Mouse (Mus musculus) heart, adult 2 months (tissue): ENCODE measurements around the gene Zfp14. TPM values are rescaled to one million over a fixed set of nuclear protein-coding genes. Genes with fewer than 3 reads are reported as not detected.
A peak's percentile ranks its signal among the peaks of the same experiment; 100 is the strongest.

Source experiments
- DNase-seq, 2 experiments: peaks; one replicate each; pipeline ENCODE4 v3.0.0; 2021
- H3K27ac ChIP-seq: fragments of 200-600 bp; 2 replicates; pipeline ENCODE4 v1.8.1; 2022
- H3K27me3 ChIP-seq: fragments of 200-500 bp; 2 replicates; pipeline ENCODE4 v1.6.1; 2012; ENCODE audit warnings: mild to moderate bottlenecking, low read length, inconsistent platforms, mixed read lengths; ENCODE audit not compliant: control insufficient read depth, insufficient read depth
- H3K36me3 ChIP-seq: fragments of 200-500 bp; 2 replicates; pipeline ENCODE4 v1.6.1; 2012; ENCODE audit warnings: low read length, inconsistent platforms; ENCODE audit not compliant: control insufficient read depth, insufficient read depth
- H3K4me1 ChIP-seq: fragments of 200-500 bp; 2 replicates; pipeline ENCODE4 v1.6.1; 2011; ENCODE audit warnings: low read length; ENCODE audit not compliant: control insufficient read depth, insufficient read depth
- H3K4me3 ChIP-seq: fragments of 200-600 bp; 2 replicates; pipeline ENCODE4 v1.8.1; 2022
- H3K79me2 ChIP-seq: fragments of 200-500 bp; replicated peaks from 2 replicates; pipeline ENCODE4 v1.6.1; 2012; ENCODE audit warnings: mild to moderate bottlenecking, inconsistent platforms, low read length, moderate library complexity, mixed read lengths; ENCODE audit not compliant: control insufficient read depth, insufficient read depth
- H3K9ac ChIP-seq: fragments of 200-500 bp; 2 replicates; pipeline ENCODE4 v1.6.1; 2012; ENCODE audit warnings: low read depth, mild to moderate bottlenecking, control low read depth, inconsistent platforms, low read length, mixed read lengths
- CTCF ChIP-seq: fragments of 200-600 bp; IDR thresholded peaks from 2 replicates; pipeline ENCODE4 v1.8.1; 2022; ENCODE audit warnings: antibody characterized with exemption, mild to moderate bottlenecking, moderate library complexity
- EP300 ChIP-seq: fragments of 200-500 bp; IDR thresholded peaks from 2 replicates; pipeline ENCODE4 v1.6.1; 2011; ENCODE audit warnings: low read depth, low read length, control low read depth; ENCODE audit not compliant: insufficient read depth
- POLR2A ChIP-seq: fragments of 200-500 bp; IDR thresholded peaks from 2 replicates; pipeline ENCODE4 v1.6.1; 2011; ENCODE audit warnings: mild to moderate bottlenecking, low read depth, low read length, control low read depth; ENCODE audit not compliant: insufficient read depth
- WGBS: fragments of 180-500 bp; shearing (Covaris S2); methylation state at CpG from one replicate; pipeline ENCODE4 v1.1.7; 2018; 5-methylcytosine and 5-hydroxymethylcytosine counted together
- intact Hi-C: fragments of 180-260 bp; cut with DNase I; formaldehyde crosslinking; loops from one replicate; pipeline ENCODE4 v1.15.1; 2025
- polyA plus RNA-seq: library from polyadenylated mRNA; depleted of rRNA; stranded (reverse); fragments of >200 nt; gene quantifications from 2 replicates; pipeline ENCODE4 v1.2.3, GENCODE M21; 2012
- total RNA-seq, 2 experiments: library from RNA; stranded (reverse); gene quantifications; 2 replicates each; pipeline ENCODE4 v1.2.3; 2021

Zfp14 gene
- total and polyA plus RNA-seq, 3 experiments = 2.5 to 3.5 (median 2.7) TPM

GRCm38 (mm10) chr7:30092666-30093065, 41.5 kb upstream of the Zfp14 start:
- Histone ChIP-seq H3K36me3 (no peaks in the 10 kb centered on the region), H3K4me1 (peaks cover 5% of the 10 kb centered on the region), H3K79me2 (no peaks in the 10 kb centered on the region; the same call in 1 of the 2 replicates), H3K9ac (no peak overlapping the region), H3K27ac (no peak overlapping the region), H3K4me3 (no peak overlapping the region), H3K27me3 (no peaks in the 10 kb centered on the region)
- TF ChIP-seq POLR2A (no peak), CTCF (no peak), EP300 (no peak)
- intact Hi-C loops = loop anchor here (5.0 kb wide), 1 partner anchor 185 kb away; the partner anchor contains the start of genes Zfp27 and Zfp383
- DNase-seq = no peak
- WGBS = 81% methylated on average over 9 of the region's 9 CpGs

- Histone ChIP-seq H3K4me3 (peak overlapping the region; percentile 86), H3K79me2 (no peaks in the 10 kb centered on the region; the same call in 1 of the 2 replicates), H3K27ac (peak overlapping the region; percentile 73), H3K36me3 (no peaks in the 10 kb centered on the region), H3K4me1 (peaks cover 4% of the 10 kb centered on the region), H3K9ac (peak overlapping the region; percentile 44), H3K27me3 (no peaks in the 10 kb centered on the region)
- no peak for DNase-seq
- peak; percentile 71 for TF ChIP-seq CTCF
- TF ChIP-seq POLR2A = no peak
- intact Hi-C loops = loop anchor here (2.0 to 5.0 kb wide), 2 partner anchors 40 to 184 kb away; partner anchors contain the start of genes Zfp14, Zfp27 and Zfp383
- WGBS = 5% methylated on average over 9 of the region's 9 CpGs
Measured at GRCm38 (mm10) chr7:30090970-30091585, 39.9 kb upstream of the Zfp14 start.

GRCm38 (mm10) chr7:30090092-30090969, 39.2 kb upstream of the Zfp14 start, which contains the start of the genes Gm26920 and Zfp566:
Gene Gm26920 (minus strand): TSS chr7:30090410.
Gene Zfp566 (minus strand): TSS chr7:30090527.
- peak within 1 kb of the TSS; percentile 73 for H3K27ac ChIP-seq
- intact Hi-C loops = loop anchor here (2.0 to 5.0 kb wide), 2 partner anchors 40 to 183 kb away; partner anchors contain the start of genes Zfp14, Zfp27 and Zfp383
- under 1% methylated on average over 40 of the region's 40 CpGs for WGBS

GRCm38 (mm10) chr7:30089405-30089804, 38.2 kb upstream of the Zfp14 start:
- intact Hi-C loops = loop anchor here (2.0 to 5.0 kb wide), 2 partner anchors 17 to 33 kb away; partner anchors contain the start of genes Zfp382 and Zfp82
- peak overlapping the region; percentile 86 for H3K4me3 ChIP-seq
- no peak overlapping the region; the same call in 1 of the 2 replicates for H3K9ac ChIP-seq
- H3K36me3 ChIP-seq = no peaks in the 10 kb centered on the region
- no peak for DNase-seq
- 34% methylated on average over 6 of the region's 6 CpGs for WGBS
- H3K4me1 ChIP-seq = peaks cover 3% of the 10 kb centered on the region
- no peaks in the 10 kb centered on the region for H3K79me2 ChIP-seq
- no peaks in the 10 kb centered on the region for H3K27me3 ChIP-seq
- TF ChIP-seq CTCF = no peak
- TF ChIP-seq EP300 = no peak
- no peak for TF ChIP-seq POLR2A
- no peak overlapping the region for H3K27ac ChIP-seq

More at GRCm38 (mm10) chr7:30090092-30090969, 39.2 kb upstream of the Zfp14 start, which contains the start of the genes Gm26920 and Zfp566:
- TF ChIP-seq CTCF (no peak), EP300 (peak; percentile 70; the same call in 1 of the 2 replicates), POLR2A (peak; percentile 85)
- H3K36me3 ChIP-seq = no peaks in the 10 kb centered on the region
- H3K79me2 ChIP-seq = no peaks in the 10 kb centered on the region
- peak; percentile 96 to 97 for DNase-seq
- peak within 1 kb of the TSS; percentile 67 for H3K9ac ChIP-seq
- peaks cover 3% of the 10 kb centered on the region for H3K4me1 ChIP-seq
- peak within 1 kb of the TSS; percentile 86 for H3K4me3 ChIP-seq
- H3K27me3 ChIP-seq = no peaks in the 10 kb centered on the region

GRCm38 (mm10) chr7:30086524-30086923, 35.3 kb upstream of the Zfp14 start:
- TF ChIP-seq CTCF (no peak), POLR2A (no peak), EP300 (no peak)

More at GRCm38 (mm10) chr7:30086524-30086923, 35.3 kb upstream of the Zfp14 start:
- Histone ChIP-seq H3K9ac (no peak overlapping the region), H3K79me2 (no peaks in the 10 kb centered on the region), H3K36me3 (no peaks in the 10 kb centered on the region), H3K4me3 (no peak overlapping the region), H3K27ac (no peak overlapping the region), H3K4me1 (peaks cover 3% of the 10 kb centered on the region), H3K27me3 (no peaks in the 10 kb centered on the region)
- no peak for DNase-seq
- 87% methylated on average over 9 of the region's 9 CpGs for WGBS
- intact Hi-C loops = loop anchor here (5.0 kb wide), 1 partner anchor 36 kb away; the partner anchor contains the start of gene Zfp382
